Mouse (Mus musculus): ENCODE measurements around the gene Aox3. TPM values are rescaled to one million over a fixed set of nuclear protein-coding genes. Genes with fewer than 3 reads are reported as not detected.

Gene Aox3
- 14.8 TPM for polyA plus RNA-seq (2014; fragmentation: Illumina TruSeq; extraction: RNeasy Lipid Tissue Mini Kit (QIAGEN cat#74804))

DNA sequence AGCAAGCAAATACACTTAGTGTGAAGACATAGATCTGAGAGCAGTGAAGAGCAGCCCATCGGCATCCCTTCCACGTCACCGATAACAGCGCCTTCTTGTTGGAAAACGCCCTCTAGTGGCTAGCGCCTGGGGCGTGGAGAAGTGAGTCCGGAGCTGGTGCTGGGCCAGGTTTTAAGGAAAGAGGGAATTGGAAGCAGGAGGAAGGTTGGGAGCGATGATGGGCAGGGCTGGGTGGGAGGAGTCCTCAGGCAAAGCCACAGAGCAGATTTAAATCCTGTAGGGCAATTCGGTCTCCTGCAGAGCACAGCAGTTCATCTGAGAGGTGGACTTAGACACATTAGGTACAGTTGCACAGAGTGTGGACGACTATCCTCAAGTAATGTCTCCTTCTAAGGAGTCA is at the start of gene Aox3:
Aox3 (plus strand) TSS at position 251 of the 400 bp plus-strand sequence.

DNA sequence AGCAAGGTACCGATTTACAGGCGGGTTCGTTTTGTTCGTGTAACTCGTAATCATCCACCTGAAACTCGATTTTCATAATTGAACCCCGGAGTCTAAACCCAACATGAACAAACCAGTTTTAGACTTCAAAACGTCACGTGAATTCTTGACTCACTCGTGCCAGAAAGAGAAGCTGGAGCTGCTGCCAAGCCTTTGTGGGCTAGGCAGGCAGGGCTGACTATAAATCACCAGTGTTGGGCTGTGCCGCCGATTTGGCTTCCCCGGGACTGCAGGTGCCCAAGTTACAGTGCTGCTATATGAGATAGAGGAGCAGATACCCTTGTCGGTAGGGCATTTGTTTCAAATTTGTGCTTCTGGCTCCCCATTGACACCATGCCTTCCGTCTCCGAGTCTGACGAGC is 97.3 kb downstream of the Aox3 start, which contains the start of gene Aox4:
Aox4 (plus strand) TSS at position 195 of the 400 bp plus-strand sequence.

Other genes with a start within 250 kb of the Aox3 start
- 33.2 TPM for gene Sgo2a, start 117.2 kb upstream of the Aox3 start, polyA plus RNA-seq (2014; fragmentation: Illumina TruSeq; extraction: RNeasy Lipid Tissue Mini Kit (QIAGEN cat#74804))
- 26.1 TPM for gene Kctd18, start 94.2 kb upstream of the Aox3 start, polyA plus RNA-seq (2014; fragmentation: Illumina TruSeq; extraction: RNeasy Lipid Tissue Mini Kit (QIAGEN cat#74804))
- gene Aox1, start 83.2 kb upstream of the Aox3 start, polyA plus RNA-seq (2014; fragmentation: Illumina TruSeq; extraction: RNeasy Lipid Tissue Mini Kit (QIAGEN cat#74804)) = 8.1 TPM
- gene Aox4, start 97.3 kb downstream of the Aox3 start, polyA plus RNA-seq (2014; fragmentation: Illumina TruSeq; extraction: RNeasy Lipid Tissue Mini Kit (QIAGEN cat#74804)) = 1.7 TPM
- 0.94 TPM for gene Aox2, start 165.2 kb downstream of the Aox3 start, polyA plus RNA-seq (2014; fragmentation: Illumina TruSeq; extraction: RNeasy Lipid Tissue Mini Kit (QIAGEN cat#74804))

Data from ovary, adult 10 weeks (tissue).